Mouse (Mus musculus) spleen, adult 2 months (tissue): ENCODE measurements around the gene Flnc.

Experiments
- CTCF ChIP-seq: fragments of 200-500 bp; IDR thresholded peaks from 2 replicates; pipeline ENCODE4 v1.5.1; 2011; ENCODE audit warnings: mild to moderate bottlenecking, inconsistent platforms; ENCODE audit not compliant: insufficient read depth, insufficient read length, insufficient replicate concordance; ENCODE audit errors: extremely low read depth
- POLR2A ChIP-seq: fragments of 200-500 bp; IDR thresholded peaks from 2 replicates; pipeline ENCODE4 v1.6.1; 2011; ENCODE audit warnings: low read depth, low read length, inconsistent platforms

GRCm38 (mm10) chr6:29509086-29509485, 76.0 kb downstream of the Flnc start:
- TF ChIP-seq POLR2A (no peak), CTCF (no peak)
